Mouse (Mus musculus) heart, embryonic 10.5 days (tissue): Measurements from ENCODE around the gene Anxa2. TPM values are rescaled to one million over a fixed set of nuclear protein-coding genes. Genes with fewer than 3 reads are reported as not detected.

ENCODE experiments used
- DNase-seq: peaks from one replicate; pipeline ENCODE4 v3.0.0-alpha.2; 2017; ENCODE audit warnings: low spot score
- H3K27ac ChIP-seq: fragments of 300-500 bp; sonication (generic); 2 replicates; pipeline ENCODE4 v1.5.1; 2016; ENCODE audit warnings: mild to moderate bottlenecking
- H3K27me3 ChIP-seq: fragments of 300-500 bp; sonication (generic); 2 replicates; pipeline ENCODE4 v1.6.1; 2016; ENCODE audit warnings: mild to moderate bottlenecking; ENCODE audit not compliant: poor library complexity, insufficient read depth, severe bottlenecking
- H3K36me3 ChIP-seq: fragments of 300-500 bp; sonication (generic); 2 replicates; pipeline ENCODE4 v1.6.1; 2016; ENCODE audit warnings: mild to moderate bottlenecking, moderate library complexity
- H3K4me1 ChIP-seq: fragments of 300-500 bp; sonication (generic); 2 replicates; pipeline ENCODE4 v1.6.1; 2016; ENCODE audit warnings: mild to moderate bottlenecking
- H3K4me3 ChIP-seq: fragments of 300-500 bp; sonication (generic); 2 replicates; pipeline ENCODE4 v1.5.1; 2016; ENCODE audit warnings: mild to moderate bottlenecking, moderate library complexity
- H3K9me3 ChIP-seq: fragments of 300-500 bp; sonication (generic); 2 replicates; pipeline ENCODE4 v1.6.1; 2016; ENCODE audit warnings: mild to moderate bottlenecking, moderate library complexity
- WGBS: fragments of 180-500 bp; shearing (Covaris S2); methylation state at CpG from one replicate; pipeline ENCODE4 v1.1.7; 2016; 5-methylcytosine and 5-hydroxymethylcytosine counted together
- polyA plus RNA-seq: library from polyadenylated mRNA; unstranded; fragments of >200 nt; fragmentation: Nextera tagmentation; extraction: Ambion mirVana; gene quantifications from 2 replicates; pipeline ENCODE4 v1.2.1, GENCODE M21; 2016

The Anxa2 gene
- 349 and 412 TPM in 2 replicates for polyA plus RNA-seq

DNA sequence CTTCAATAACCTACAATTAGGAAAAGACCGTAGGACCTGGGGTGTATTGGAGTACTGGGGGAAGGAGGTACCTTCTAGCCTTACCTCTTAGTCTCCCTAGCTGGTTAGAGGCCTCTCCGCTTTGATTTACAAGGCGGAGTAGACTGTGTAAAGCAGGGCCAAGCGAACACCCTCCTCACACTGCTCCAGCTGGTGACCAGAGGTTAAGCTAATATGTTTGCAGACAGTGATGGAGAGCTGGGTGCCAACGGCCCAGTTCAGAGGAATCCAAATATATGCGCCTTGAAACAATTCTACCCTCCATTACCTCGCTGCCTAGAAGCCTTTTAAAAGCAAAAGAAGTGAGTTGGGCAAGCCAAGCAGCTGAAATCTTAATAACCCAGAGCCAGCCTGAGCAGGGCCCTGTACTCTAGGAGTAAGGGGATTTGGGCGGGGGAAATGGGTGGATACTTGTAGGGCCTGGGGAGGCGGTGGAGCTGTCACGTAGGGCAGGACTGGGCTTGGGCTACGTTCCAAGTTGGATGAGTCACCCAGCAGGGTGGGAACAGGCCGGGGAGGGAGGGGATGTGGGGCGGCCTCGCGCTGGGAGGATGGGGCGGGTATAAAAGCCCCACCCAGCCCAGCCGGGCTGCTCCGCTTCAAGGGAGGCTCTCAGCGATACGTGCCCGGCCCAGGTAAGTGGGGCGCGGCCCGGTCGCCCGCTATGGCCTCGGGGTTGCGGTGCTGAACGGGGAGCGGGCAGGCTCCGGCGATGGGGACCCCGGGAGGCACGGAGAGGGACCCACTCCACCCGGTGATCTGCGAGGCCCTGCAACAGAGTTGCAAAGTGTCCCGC, at the start of gene Anxa2:
Gene Anxa2, plus strand, starts transcription at position 555 of the 835 bp plus-strand sequence.
- Histone ChIP-seq H3K36me3 (0 out of 2 replicates have a peak, but pooled peaks cover 4% of the 10 kb centered on the region), H3K27ac (peak within 1 kb of the TSS; percentile 93), H3K4me1 (peaks cover 51% of the 10 kb centered on the region), H3K4me3 (peak within 1 kb of the TSS; percentile 73), H3K27me3 (no peaks in the 10 kb centered on the region), H3K9me3 (no peaks in the 10 kb centered on the region)
- peak; percentile 93 for DNase-seq
- 10% methylated on average over 37 of the region's 37 CpGs for WGBS

- H3K4me1 ChIP-seq, result no peaks in the 10 kb centered on the region
- no peak for DNase-seq
- no peaks in the 10 kb centered on the region for H3K27me3 ChIP-seq
- H3K9me3 ChIP-seq, result no peaks in the 10 kb centered on the region
- H3K4me3 ChIP-seq, result no peak overlapping the region
- no peaks in the 10 kb centered on the region; the same call in 1 of the 2 replicates for H3K36me3 ChIP-seq
- no peak overlapping the region for H3K27ac ChIP-seq
- WGBS, result 80% methylated on average over 6 of the region's 6 CpGs
These were observed 48.7 kb upstream of the Anxa2 start for GRCm38 (mm10) chr9:69404671-69405070.

DNA sequence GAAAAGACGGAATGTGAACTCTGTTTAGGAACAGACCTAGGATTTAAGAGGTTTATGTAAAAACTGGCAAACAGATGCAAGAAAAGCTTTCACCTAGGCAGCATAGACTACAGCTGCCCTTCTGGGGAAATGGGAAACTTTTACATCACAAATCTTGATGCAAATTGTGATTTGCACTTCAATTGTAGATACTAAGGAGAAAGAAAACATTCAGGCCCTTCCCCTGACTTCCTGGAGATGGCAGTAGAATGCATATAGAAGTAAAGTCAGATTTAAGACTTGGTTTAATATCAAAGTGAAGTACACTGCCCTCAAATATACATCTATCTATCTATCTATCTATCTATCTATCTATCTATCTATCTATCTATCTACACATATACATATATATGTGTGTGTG, 33.9 kb upstream of the Anxa2 start:
- H3K4me3 ChIP-seq, result no peak overlapping the region
- H3K27me3 ChIP-seq, result no peaks in the 10 kb centered on the region
- WGBS, result 91% methylated on average over 1 of the region's 1 CpGs
- DNase-seq, result no peak
- peaks cover 48% of the 10 kb centered on the region for H3K36me3 ChIP-seq
- H3K4me1 ChIP-seq, result no peaks in the 10 kb centered on the region
- no peak overlapping the region for H3K27ac ChIP-seq
- H3K9me3 ChIP-seq, result no peaks in the 10 kb centered on the region

GRCm38 (mm10) chr9:69430531-69430930, 22.9 kb upstream of the Anxa2 start:
- H3K9me3 ChIP-seq, result no peaks in the 10 kb centered on the region
- no peak for DNase-seq
- 78% methylated on average over 3 of the region's 3 CpGs for whole genome bisulfite sequencing
- no peak overlapping the region for H3K4me3 ChIP-seq
- H3K27ac ChIP-seq, result no peak overlapping the region
- H3K36me3 ChIP-seq, result peaks cover 46% of the 10 kb centered on the region
- H3K4me1 ChIP-seq, result peaks cover 12% of the 10 kb centered on the region; the same call in 1 of the 2 replicates
- H3K27me3 ChIP-seq, result no peaks in the 10 kb centered on the region

DNA sequence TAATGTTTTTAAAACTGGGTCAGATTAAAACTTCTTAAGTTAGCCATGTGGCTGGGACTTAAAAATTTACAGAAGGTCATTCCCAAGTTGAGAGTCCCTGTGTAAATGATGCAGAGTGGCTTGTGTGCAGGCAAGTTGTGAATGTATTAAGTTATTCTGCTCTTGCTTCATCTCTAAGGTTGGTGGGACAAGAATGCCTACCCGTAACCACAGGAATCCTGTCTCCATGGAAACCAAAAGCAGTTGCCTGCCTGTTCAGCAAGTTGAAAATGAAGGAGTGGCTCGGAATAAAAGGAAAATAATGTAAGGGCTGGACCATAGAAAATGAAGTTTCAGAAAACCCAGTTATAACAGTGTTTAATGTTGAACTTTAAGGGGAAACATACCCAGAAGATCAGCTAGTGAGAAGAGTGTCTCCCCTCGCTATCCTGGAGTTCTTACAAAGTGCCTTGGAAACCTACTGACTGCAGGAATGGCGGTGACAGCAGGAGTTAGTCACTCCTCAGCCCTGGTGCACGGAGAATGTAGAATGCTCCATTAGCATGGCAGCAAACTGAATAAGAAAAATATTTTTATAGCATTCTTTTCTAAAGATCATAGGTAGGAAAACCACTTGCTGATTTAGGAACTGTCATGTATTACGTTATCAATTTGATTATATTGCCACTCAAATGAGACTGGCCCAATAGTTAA, 21.4 kb upstream of the Anxa2 start:
- 38% methylated on average over 6 of the region's 6 CpGs for WGBS
- peaks cover 35% of the 10 kb centered on the region for H3K36me3 ChIP-seq
- H3K27ac ChIP-seq, result no peak overlapping the region
- H3K9me3 ChIP-seq, result no peaks in the 10 kb centered on the region
- peaks cover 12% of the 10 kb centered on the region; the same call in 1 of the 2 replicates for H3K4me1 ChIP-seq
- DNase-seq, result no peak
- no peak overlapping the region for H3K4me3 ChIP-seq
- no peaks in the 10 kb centered on the region for H3K27me3 ChIP-seq

DNA sequence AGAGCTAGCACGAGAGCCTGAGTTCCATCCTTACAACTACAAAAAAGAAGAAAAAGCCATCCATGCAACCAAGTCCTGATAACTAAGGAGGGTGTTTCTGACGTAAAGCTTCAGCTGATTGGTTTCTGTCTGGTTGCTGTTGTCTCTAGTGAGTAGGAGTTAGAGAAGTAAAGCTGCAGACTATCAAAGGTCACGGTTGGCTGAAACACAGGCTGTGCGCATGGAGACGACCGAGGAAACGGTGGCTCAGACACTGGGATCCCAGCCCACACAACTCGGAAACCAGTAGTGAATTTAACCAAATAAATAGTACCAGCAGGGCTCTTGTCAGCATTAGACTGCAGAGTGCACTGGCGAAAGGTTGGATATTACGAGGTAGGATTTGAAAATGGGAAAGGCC, 18.2 kb upstream of the Anxa2 start:
- no peak for DNase-seq
- Histone ChIP-seq H3K27ac (no peak overlapping the region), H3K4me1 (peaks cover 19% of the 10 kb centered on the region), H3K4me3 (no peak overlapping the region), H3K36me3 (peaks cover 10% of the 10 kb centered on the region; the same call in 1 of the 2 replicates), H3K9me3 (no peaks in the 10 kb centered on the region), H3K27me3 (no peaks in the 10 kb centered on the region)
- WGBS, result 80% methylated on average over 10 of the region's 10 CpGs

DNA sequence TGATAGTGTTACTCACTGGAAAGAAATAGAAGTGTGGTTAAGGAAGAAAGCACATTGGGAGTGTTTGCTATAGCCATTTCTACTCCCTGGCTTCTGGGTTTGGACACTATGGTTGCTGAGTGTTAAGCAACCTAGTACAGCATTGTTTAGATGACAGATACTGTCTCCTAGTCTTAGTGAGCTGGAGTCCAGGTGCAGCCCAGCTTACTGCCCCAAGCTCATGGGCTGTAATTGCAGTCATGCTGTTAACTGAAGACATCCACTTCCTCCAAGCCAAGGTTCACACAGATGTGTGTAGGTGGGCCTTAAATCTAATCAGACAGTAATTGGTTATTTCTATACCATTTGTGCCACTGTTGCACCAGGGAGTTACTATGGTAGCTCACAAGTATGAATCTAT, 17.8 kb upstream of the Anxa2 start:
- Histone ChIP-seq H3K4me1 (peaks cover 19% of the 10 kb centered on the region), H3K4me3 (no peak overlapping the region), H3K27ac (no peak overlapping the region), H3K9me3 (no peaks in the 10 kb centered on the region), H3K27me3 (no peaks in the 10 kb centered on the region), H3K36me3 (peaks cover 6% of the 10 kb centered on the region; the same call in 1 of the 2 replicates)
- DNase-seq, result no peak

DNA sequence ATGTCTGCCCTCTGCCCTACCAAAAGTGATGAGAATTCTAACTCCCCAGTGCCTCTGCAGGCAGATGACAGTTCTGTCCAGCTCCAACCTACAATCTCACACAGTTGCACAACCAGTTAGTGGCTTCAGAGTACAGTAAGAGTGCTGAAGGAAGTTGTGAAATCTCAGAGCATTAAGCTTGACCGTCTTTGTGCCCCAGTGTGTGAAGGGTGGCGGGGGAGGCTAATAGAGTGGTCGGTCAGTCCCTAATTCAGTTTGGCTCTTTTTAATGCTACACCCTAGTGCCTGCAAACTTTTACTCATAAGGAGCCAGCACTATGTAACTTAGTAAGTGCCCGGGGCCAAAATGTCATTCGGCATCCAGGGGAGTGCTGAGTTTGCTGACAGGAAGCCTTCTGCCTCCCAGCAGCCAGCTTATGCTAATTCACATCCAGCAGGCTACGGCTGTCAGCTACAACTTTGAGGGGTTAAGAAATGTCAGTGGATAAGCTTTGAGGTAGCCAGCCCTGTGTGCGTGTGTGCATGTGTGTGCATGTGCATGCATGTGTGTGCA, 13.5 kb upstream of the Anxa2 start:
- Histone ChIP-seq H3K36me3 (no peaks in the 10 kb centered on the region), H3K4me3 (no peak overlapping the region), H3K4me1 (peaks cover 14% of the 10 kb centered on the region), H3K9me3 (no peaks in the 10 kb centered on the region), H3K27me3 (no peaks in the 10 kb centered on the region), H3K27ac (no peak overlapping the region)
- DNase-seq, result no peak
- 29% methylated on average over 7 of the region's 7 CpGs for WGBS

DNA sequence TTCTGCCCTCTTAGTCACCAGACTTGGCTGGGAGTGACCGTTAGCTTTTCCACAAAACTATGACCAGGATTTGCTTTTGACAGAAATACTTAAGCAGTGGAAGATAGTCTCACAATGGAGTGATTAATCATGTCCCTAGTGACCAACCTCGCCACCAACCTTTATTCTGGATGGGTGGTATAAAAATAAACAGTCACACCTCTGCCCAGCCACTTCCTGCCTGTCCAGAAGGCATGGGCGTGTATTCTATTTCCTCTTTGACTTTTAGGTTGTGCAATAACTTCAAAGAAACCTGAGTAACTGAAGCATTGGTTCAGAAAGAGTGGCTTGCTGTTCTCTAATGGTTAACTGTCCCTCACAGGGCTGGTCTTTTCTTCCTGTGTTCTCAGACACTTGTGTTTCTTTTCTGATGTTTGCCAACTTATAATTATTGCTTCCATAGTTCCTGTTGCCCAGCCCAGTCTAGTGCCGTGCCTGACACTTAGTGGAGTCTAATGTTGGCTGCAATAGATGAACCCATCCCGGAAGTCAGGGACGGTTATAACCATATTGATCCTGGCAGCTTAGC, 10.9 kb upstream of the Anxa2 start:
- no peaks in the 10 kb centered on the region for H3K36me3 ChIP-seq
- 73% methylated on average over 6 of the region's 6 CpGs for WGBS
- H3K4me3 ChIP-seq, result no peak overlapping the region
- H3K27ac ChIP-seq, result no peak overlapping the region
- peaks cover 14% of the 10 kb centered on the region for H3K4me1 ChIP-seq
- no peaks in the 10 kb centered on the region for H3K27me3 ChIP-seq
- no peaks in the 10 kb centered on the region for H3K9me3 ChIP-seq
- DNase-seq, result no peak

DNA sequence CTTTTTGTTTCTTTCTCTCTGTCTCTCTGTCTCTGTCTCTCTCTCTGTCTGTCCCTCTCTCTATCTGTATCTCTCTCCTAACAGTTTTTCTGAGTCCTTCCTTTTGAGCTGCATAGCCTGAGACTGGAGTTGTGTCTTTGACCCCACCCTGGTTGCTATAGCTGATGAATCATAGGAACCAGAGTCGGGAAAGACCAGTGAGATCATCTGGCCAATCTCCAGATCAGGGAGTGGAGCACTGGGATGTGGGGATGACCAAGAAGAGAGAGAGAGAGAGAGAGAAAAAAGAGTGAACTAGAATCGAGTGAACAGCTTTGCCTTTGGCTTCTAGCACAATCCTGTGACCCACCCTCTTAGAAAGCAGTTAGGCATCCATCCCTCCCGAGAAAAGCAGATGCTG, 10.2 kb upstream of the Anxa2 start:
- no peak for DNase-seq
- WGBS, result 55% methylated on average over 3 of the region's 3 CpGs
- Histone ChIP-seq H3K4me1 (peaks cover 14% of the 10 kb centered on the region), H3K4me3 (no peak overlapping the region), H3K36me3 (no peaks in the 10 kb centered on the region), H3K27ac (no peak overlapping the region), H3K27me3 (no peaks in the 10 kb centered on the region), H3K9me3 (no peaks in the 10 kb centered on the region)

- H3K9me3 ChIP-seq, result no peaks in the 10 kb centered on the region
- no peak for DNase-seq
- peaks cover 10% of the 10 kb centered on the region for H3K4me1 ChIP-seq
- H3K4me3 ChIP-seq, result no peak overlapping the region
- no peaks in the 10 kb centered on the region for H3K36me3 ChIP-seq
- WGBS, result 71% methylated on average over 3 of the region's 3 CpGs
- no peak overlapping the region for H3K27ac ChIP-seq
- no peaks in the 10 kb centered on the region for H3K27me3 ChIP-seq
These were observed 4.6 kb upstream of the Anxa2 start for GRCm38 (mm10) chr9:69448801-69449200.

- peak; percentile 47 for DNase-seq
- Histone ChIP-seq H3K4me1 (peaks cover 25% of the 10 kb centered on the region), H3K27me3 (no peaks in the 10 kb centered on the region), H3K36me3 (no peaks in the 10 kb centered on the region), H3K27ac (no peak overlapping the region), H3K4me3 (no peak overlapping the region), H3K9me3 (no peaks in the 10 kb centered on the region)
- WGBS, result 84% methylated on average over 9 of the region's 9 CpGs
These were observed 2.8 kb upstream of the Anxa2 start for GRCm38 (mm10) chr9:69450636-69451035.
